Mouse (Mus musculus) cerebellum, adult 2 months (tissue): ENCODE measurements around the gene Plekhg3.

Source experiments
- CTCF ChIP-seq: fragments of 200-500 bp; IDR thresholded peaks from 2 replicates; pipeline ENCODE4 v1.5.1; 2011; ENCODE audit warnings: low read depth, mild to moderate bottlenecking, control low read depth, low read length, moderate library complexity, borderline replicate concordance; ENCODE audit not compliant: insufficient read depth
- POLR2A ChIP-seq: fragments of 200-500 bp; IDR thresholded peaks from 2 replicates; pipeline ENCODE4 v1.6.1; 2011; ENCODE audit warnings: low read length, control low read depth, borderline replicate concordance; ENCODE audit not compliant: insufficient read depth

DNA sequence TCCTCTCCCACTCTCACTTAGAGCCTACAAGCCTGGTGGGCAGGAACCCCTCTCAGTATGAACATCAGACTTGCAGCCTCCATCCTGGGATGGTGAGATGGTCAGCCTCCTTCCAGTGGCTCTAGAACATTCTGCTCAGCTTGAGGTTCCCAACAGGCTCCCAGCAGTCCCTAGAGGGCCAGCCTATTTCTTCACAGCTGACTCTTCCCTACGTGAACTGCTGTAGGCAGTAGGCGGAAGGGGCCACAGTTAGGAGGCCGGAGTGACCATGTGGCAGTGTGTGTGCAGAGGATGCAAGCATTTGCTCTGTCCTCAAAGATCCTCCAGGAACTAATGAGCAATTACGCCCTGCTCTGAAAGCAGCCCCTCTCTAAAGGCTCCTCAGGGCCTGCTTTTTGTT, 87.5 kb downstream of the Plekhg3 start:
- TF ChIP-seq POLR2A (no peak), CTCF (no peak)
